Mouse (Mus musculus) stomach, postnatal 0 days (tissue): ENCODE results near the gene Syk. TPM values are rescaled to one million over a fixed set of nuclear protein-coding genes. Genes with fewer than 3 reads are reported as not detected.

Source experiments
- ATAC-seq: fragments of 200-750 bp; cut with Nextera tagmentation; 2 replicates; pipeline ENCODE4 v1.8.0; 2017; ENCODE audit not compliant: low FRiP score, low TSS enrichment
- DNase-seq: peaks from one replicate; pipeline ENCODE4 v3.0.0-alpha.2; 2016; ENCODE audit warnings: low spot score
- H3K27ac ChIP-seq: fragments of 300-500 bp; sonication (generic); replicated peaks from 2 replicates; pipeline ENCODE4 v1.5.1; 2014; ENCODE audit warnings: mild to moderate bottlenecking, control low read depth
- H3K27me3 ChIP-seq: fragments of 300-500 bp; sonication (generic); 2 replicates; pipeline ENCODE4 v1.6.1; 2014; ENCODE audit warnings: low read length; ENCODE audit not compliant: control insufficient read depth, insufficient read depth
- H3K36me3 ChIP-seq: fragments of 300-500 bp; sonication (generic); 2 replicates; pipeline ENCODE4 v1.6.1; 2014; ENCODE audit warnings: low read length, mixed read lengths; ENCODE audit not compliant: control insufficient read depth, insufficient read depth
- H3K4me1 ChIP-seq: fragments of 300-500 bp; sonication (generic); replicated peaks from 2 replicates; pipeline ENCODE4 v1.6.1; 2014; ENCODE audit warnings: antibody characterized with exemption; ENCODE audit not compliant: control insufficient read depth, insufficient read depth
- H3K4me2 ChIP-seq: fragments of 300-500 bp; sonication (generic); replicated peaks from 2 replicates; pipeline ENCODE4 v1.6.1; 2014; ENCODE audit warnings: low read depth, mild to moderate bottlenecking, control low read depth, moderate library complexity
- H3K4me3 ChIP-seq: fragments of 300-500 bp; sonication (generic); 2 replicates; pipeline ENCODE4 v1.5.1; 2014; ENCODE audit warnings: low read depth, low read length, control low read depth
- H3K9ac ChIP-seq: fragments of 300-500 bp; sonication (generic); 2 replicates; pipeline ENCODE4 v1.6.1; 2014; ENCODE audit warnings: mild to moderate bottlenecking, low read length, control low read depth, mixed read lengths
- H3K9me3 ChIP-seq: fragments of 300-500 bp; sonication (generic); 2 replicates; pipeline ENCODE4 v1.6.1; 2016; ENCODE audit warnings: low read length; ENCODE audit not compliant: control insufficient read depth
- CTCF ChIP-seq: IDR thresholded peaks from 2 replicates; pipeline ENCODE4 v1.5.1; 2016; ENCODE audit warnings: antibody characterized with exemption, low read depth, mild to moderate bottlenecking, moderate library complexity
- EP300 ChIP-seq: optimal IDR thresholded peaks from 2 replicates; pipeline ENCODE3; 2016; ENCODE audit warnings: antibody characterized with exemption
- WGBS: fragments of 180-500 bp; shearing (Covaris S2); extraction: QIAGEN DNeasy Blood & Tissue Kit; methylation state at CpG from one replicate; pipeline ENCODE4 v1.1.7; 2014; 5-methylcytosine and 5-hydroxymethylcytosine counted together
- polyA plus RNA-seq: library from polyadenylated mRNA; unstranded; fragments of >200 nt; fragmentation: Nextera tagmentation; extraction: Ambion mirVana; gene quantifications from 2 replicates; pipeline ENCODE4 v1.2.1, GENCODE M21; 2015

Gene Syk
- polyA plus RNA-seq, 1 experiment from 2014 or later, result 1.7 TPM

DNA sequence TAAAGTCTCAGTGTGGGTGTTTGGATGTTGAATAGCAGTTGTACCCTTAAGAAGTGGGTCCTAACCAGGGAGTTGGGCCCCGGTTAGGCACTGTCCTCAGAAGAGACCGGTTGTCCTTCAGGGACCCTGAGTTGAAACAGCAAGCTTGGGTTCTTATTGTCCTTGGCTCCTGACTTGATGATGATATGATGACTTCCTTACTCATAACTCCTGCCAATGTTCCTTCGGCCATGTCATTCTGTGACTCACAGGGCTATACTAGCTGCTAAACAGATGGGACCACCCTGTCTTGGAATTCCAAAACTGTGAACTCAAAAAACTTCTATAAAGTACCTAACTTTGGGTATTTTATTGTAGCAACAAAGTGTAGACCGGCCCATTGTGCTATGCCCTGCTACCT, 4.8 kb downstream of the Syk start:
- TF ChIP-seq EP300 (no peak), CTCF (no peak)
- no peaks in the 10 kb centered on the region for H3K36me3 ChIP-seq
- DNase-seq (no peak), ATAC-seq (no peak)
- WGBS, result 94% methylated on average over 4 of the region's 4 CpGs
- no peak overlapping the region for H3K9ac ChIP-seq
- no peaks in the 10 kb centered on the region for H3K4me1 ChIP-seq
- H3K27ac ChIP-seq, result no peak overlapping the region
- H3K4me2 ChIP-seq, result no peak overlapping the region
- no peak overlapping the region for H3K4me3 ChIP-seq
- H3K27me3 ChIP-seq, result no peaks in the 10 kb centered on the region
- no peaks in the 10 kb centered on the region for H3K9me3 ChIP-seq

DNA sequence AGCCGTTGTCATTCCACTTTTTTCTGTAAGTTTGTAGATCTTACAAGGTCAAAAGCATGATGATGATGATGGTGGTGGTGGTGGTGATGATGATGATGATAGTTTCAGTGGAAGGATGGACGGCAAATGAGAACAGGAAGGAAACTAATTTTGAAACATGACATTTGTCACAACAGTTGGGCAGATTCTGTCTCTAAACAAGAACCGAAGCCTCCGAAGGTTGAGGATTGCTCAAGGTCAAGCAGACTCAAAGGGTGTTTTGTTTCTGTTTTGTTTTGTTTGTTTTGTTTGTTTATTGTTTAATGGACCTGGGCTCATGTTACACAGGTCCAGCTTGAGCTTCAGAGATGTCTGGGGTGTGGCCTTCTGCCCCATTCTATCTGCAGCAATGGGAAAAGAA, 6.1 kb downstream of the Syk start:
- no peak for TF ChIP-seq CTCF
- TF ChIP-seq EP300, result no peak
- ATAC-seq, result no peak
- H3K36me3 ChIP-seq, result no peaks in the 10 kb centered on the region
- H3K9me3 ChIP-seq, result no peaks in the 10 kb centered on the region
- no peak overlapping the region for H3K9ac ChIP-seq
- 89% methylated on average over 4 of the region's 4 CpGs for WGBS
- DNase-seq, result no peak
- H3K4me1 ChIP-seq, result no peaks in the 10 kb centered on the region
- no peak overlapping the region for H3K27ac ChIP-seq
- H3K4me2 ChIP-seq, result no peak overlapping the region
- no peak overlapping the region for H3K4me3 ChIP-seq
- H3K27me3 ChIP-seq, result no peaks in the 10 kb centered on the region

DNA sequence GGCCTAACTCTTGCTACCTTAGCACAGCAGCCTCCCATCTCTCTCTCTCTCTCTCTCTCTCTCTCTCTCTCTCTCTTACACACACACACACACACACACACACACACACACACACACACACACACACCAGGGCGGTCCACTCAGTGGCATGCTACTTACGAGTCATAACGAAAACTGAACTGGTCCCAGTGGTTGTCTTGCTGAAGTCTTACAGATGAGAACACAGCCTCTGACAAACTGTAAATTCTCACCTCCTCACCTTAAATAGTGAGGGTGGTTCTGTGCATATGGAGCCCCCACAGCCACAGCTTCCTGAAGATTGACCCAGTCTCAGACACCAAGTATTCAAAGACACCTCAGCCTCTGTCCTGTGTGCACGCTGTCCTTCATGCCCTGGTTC, 8.9 kb downstream of the Syk start:
- H3K27me3 ChIP-seq, result no peaks in the 10 kb centered on the region
- no peaks in the 10 kb centered on the region for H3K9me3 ChIP-seq
- no peak overlapping the region for H3K9ac ChIP-seq
- H3K36me3 ChIP-seq, result no peaks in the 10 kb centered on the region
- H3K4me1 ChIP-seq, result no peaks in the 10 kb centered on the region
- ATAC-seq (no peak), DNase-seq (no peak)
- no peak overlapping the region for H3K27ac ChIP-seq
- 89% methylated on average over 4 of the region's 4 CpGs for WGBS
- no peak overlapping the region for H3K4me2 ChIP-seq
- H3K4me3 ChIP-seq, result no peak overlapping the region
- TF ChIP-seq EP300 (no peak), CTCF (no peak)

DNA sequence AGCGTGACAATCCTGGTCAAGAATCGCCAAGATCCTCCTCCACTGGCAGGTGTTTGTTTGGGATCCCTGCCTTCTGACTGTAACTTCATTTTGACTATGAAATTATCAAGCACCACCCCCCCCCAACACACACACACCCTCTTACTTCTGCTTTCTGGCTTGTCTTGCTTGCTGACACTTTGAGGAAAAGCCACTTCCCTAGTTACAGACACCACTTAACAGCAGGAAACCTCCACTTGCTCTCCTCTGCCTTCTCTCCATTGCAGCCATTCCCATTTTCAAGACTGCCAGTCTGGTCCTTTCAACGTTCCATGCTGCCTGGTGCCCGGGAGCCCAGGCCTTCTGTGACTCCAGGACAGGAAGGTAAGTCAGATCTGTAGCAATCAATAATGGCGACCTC, 13.7 kb downstream of the Syk start:
- Histone ChIP-seq H3K9me3 (no peaks in the 10 kb centered on the region), H3K9ac (no peak overlapping the region), H3K4me2 (no peak overlapping the region), H3K4me1 (no peaks in the 10 kb centered on the region), H3K4me3 (no peak overlapping the region), H3K27ac (no peak overlapping the region), H3K27me3 (no peaks in the 10 kb centered on the region), H3K36me3 (no peaks in the 10 kb centered on the region)
- WGBS, result 76% methylated on average over 5 of the region's 5 CpGs
- ATAC-seq (no peak), DNase-seq (no peak)
- TF ChIP-seq EP300 (no peak), CTCF (no peak)

DNA sequence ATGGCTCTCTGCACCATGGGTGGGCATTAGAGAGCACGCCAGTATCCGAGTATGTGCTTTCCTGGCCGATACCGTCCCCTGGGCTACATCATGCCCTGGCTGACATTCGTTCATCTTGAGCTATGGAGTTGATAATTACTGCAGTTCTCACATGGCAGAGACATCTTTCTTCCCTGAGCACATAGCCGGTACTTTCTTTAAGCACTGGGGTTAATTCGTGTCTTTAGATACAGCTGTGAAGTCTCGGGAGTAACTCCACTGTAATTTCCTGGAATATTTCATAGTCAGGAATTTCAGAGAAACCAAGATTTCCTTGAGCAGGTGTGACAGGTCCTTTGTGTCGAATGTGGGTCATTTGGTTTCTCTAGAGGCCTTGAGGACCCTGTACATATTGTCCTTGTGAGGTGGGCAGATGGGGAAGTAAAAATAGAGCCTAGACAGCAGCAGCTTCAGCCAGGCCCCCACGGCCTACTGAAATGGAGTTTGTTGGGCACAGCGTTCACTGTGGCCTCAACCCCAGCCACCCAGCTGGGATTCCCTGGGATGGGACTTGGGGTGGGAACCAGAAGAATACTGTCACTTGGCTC, 14.2 kb downstream of the Syk start:
- Histone ChIP-seq H3K4me3 (no peak overlapping the region), H3K9me3 (no peaks in the 10 kb centered on the region), H3K27me3 (no peaks in the 10 kb centered on the region), H3K4me1 (no peaks in the 10 kb centered on the region), H3K36me3 (no peaks in the 10 kb centered on the region), H3K27ac (no peak overlapping the region), H3K4me2 (no peak overlapping the region), H3K9ac (no peak overlapping the region)
- no peak for DNase-seq
- ATAC-seq, result no peak
- WGBS, result 73% methylated on average over 11 of the region's 11 CpGs
- TF ChIP-seq EP300 (no peak), CTCF (no peak)

DNA sequence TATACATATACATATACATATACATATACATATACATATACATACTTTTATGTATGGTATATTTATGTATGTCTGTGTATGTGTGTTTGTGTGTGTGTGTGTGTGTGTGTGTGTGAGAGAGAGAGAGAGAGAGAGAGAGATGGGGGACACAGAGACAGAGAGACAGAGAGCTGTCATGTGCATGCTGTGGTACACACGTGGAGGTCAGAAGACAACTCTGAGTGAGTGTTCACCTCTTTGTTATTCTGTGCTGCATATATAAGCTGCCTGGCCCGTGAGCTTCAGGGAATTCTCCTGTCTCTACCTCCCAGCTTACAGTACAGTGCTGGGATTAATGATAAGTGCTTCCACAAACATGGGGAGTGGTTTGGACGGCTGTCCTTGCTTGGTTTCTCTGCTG, 15.3 kb downstream of the Syk start:
- no peak overlapping the region for H3K4me3 ChIP-seq
- no peak overlapping the region for H3K9ac ChIP-seq
- ATAC-seq (no peak), DNase-seq (no peak)
- no peak overlapping the region for H3K27ac ChIP-seq
- H3K27me3 ChIP-seq, result no peaks in the 10 kb centered on the region
- H3K4me2 ChIP-seq, result no peak overlapping the region
- TF ChIP-seq EP300, result no peak
- no peaks in the 10 kb centered on the region for H3K4me1 ChIP-seq
- 36% methylated on average over 3 of the region's 3 CpGs for WGBS
- H3K36me3 ChIP-seq, result no peaks in the 10 kb centered on the region
- no peaks in the 10 kb centered on the region for H3K9me3 ChIP-seq
